Mouse (Mus musculus) testis, adult 2 months (tissue): ENCODE results near the gene Nutm2. TPM values are rescaled to one million over a fixed set of nuclear protein-coding genes. Genes with fewer than 3 reads are reported as not detected.
"Not testable (repeated sequence)": the region's sequence is repeated elsewhere in the genome, so short reads cannot be mapped to it uniquely, and the experiment has no call there.

ENCODE experiments used
- H3K27ac ChIP-seq: fragments of 200-500 bp; 2 replicates; pipeline ENCODE4 v1.5.1; 2012; ENCODE audit warnings: low read depth, low read length; ENCODE audit not compliant: control insufficient read depth, insufficient read depth
- H3K27me3 ChIP-seq: fragments of 200-500 bp; 2 replicates; pipeline ENCODE4 v1.6.1; 2012; ENCODE audit warnings: mild to moderate bottlenecking, low read length, moderate library complexity; ENCODE audit not compliant: control insufficient read depth, insufficient read depth
- H3K36me3 ChIP-seq: fragments of 200-500 bp; 2 replicates; pipeline ENCODE4 v1.6.1; 2012; ENCODE audit warnings: mild to moderate bottlenecking, low read length; ENCODE audit not compliant: control insufficient read depth, insufficient read depth
- H3K4me1 ChIP-seq: fragments of 200-500 bp; 2 replicates; pipeline ENCODE4 v1.6.1; 2012; ENCODE audit warnings: low read length; ENCODE audit not compliant: control insufficient read depth, insufficient read depth
- H3K4me3 ChIP-seq: fragments of 200-500 bp; 2 replicates; pipeline ENCODE4 v1.5.1; 2012; ENCODE audit warnings: low read depth, mild to moderate bottlenecking, low read length, moderate library complexity, mixed read lengths; ENCODE audit not compliant: control insufficient read depth
- CTCF ChIP-seq: fragments of 200-500 bp; IDR thresholded peaks from 2 replicates; pipeline ENCODE4 v1.5.1; 2012; ENCODE audit warnings: low read depth, mild to moderate bottlenecking, inconsistent platforms, low read length, moderate library complexity; ENCODE audit not compliant: control insufficient read depth, insufficient read depth, insufficient replicate concordance
- POLR2A ChIP-seq: fragments of 200-500 bp; IDR thresholded peaks from 2 replicates; pipeline ENCODE4 v1.6.1; 2012; ENCODE audit warnings: low read depth, mild to moderate bottlenecking, inconsistent platforms, low read length, moderate library complexity; ENCODE audit not compliant: control insufficient read depth
- polyA plus RNA-seq: library from polyadenylated mRNA; depleted of rRNA; stranded (reverse); fragments of >200 nt; gene quantifications from 2 replicates; pipeline ENCODE4 v1.2.3, GENCODE M21; 2012; rRNA removed

Gene Nutm2
- polyA plus RNA-seq, 1 experiment, result 2.9 TPM

GRCm38 (mm10) chr13:50445261-50445660 is 21.8 kb upstream of the Nutm2 start:
- no peaks in the 10 kb centered on the region for H3K27me3 ChIP-seq
- H3K4me3 ChIP-seq, result no peak overlapping the region

GRCm38 (mm10) chr13:50452266-50452665 is 14.8 kb upstream of the Nutm2 start:
- H3K27me3 ChIP-seq, H3K4me3 ChIP-seq, H3K27ac ChIP-seq, H3K4me1 ChIP-seq, H3K36me3 ChIP-seq: not testable (repeated sequence)

More at GRCm38 (mm10) chr13:50445261-50445660, 21.8 kb upstream of the Nutm2 start:
- no peaks in the 10 kb centered on the region for H3K4me1 ChIP-seq
- no peaks in the 10 kb centered on the region for H3K36me3 ChIP-seq
- TF ChIP-seq CTCF (no peak), POLR2A (no peak)
- no peak overlapping the region for H3K27ac ChIP-seq

GRCm38 (mm10) chr13:50453426-50453825 is 13.7 kb upstream of the Nutm2 start:
- no peak for TF ChIP-seq POLR2A
- TF ChIP-seq CTCF, result no peak
- Histone ChIP-seq H3K27ac (no peak overlapping the region), H3K4me1 (no peaks in the 10 kb centered on the region), H3K27me3 (no peaks in the 10 kb centered on the region), H3K4me3 (no peak overlapping the region), H3K36me3 (no peaks in the 10 kb centered on the region)

GRCm38 (mm10) chr13:50460433-50460832 is 6.7 kb upstream of the Nutm2 start:
- not testable (repeated sequence) for H3K27me3 ChIP-seq, H3K4me3 ChIP-seq, H3K36me3 ChIP-seq, H3K27ac ChIP-seq
- peaks cover 11% of the 10 kb centered on the region for H3K4me1 ChIP-seq

GRCm38 (mm10) chr13:50464621-50465562 is 2.2 kb upstream of the Nutm2 start:
- H3K27me3 ChIP-seq, result no peaks in the 10 kb centered on the region
- peak overlapping the region; percentile 88 for H3K4me3 ChIP-seq
- TF ChIP-seq POLR2A (peak; percentile 56), CTCF (0 out of 2 replicates have a peak, but pooled peaks have one; percentile 13)
- peak overlapping the region; percentile 87 for H3K27ac ChIP-seq
- peaks cover 30% of the 10 kb centered on the region for H3K4me1 ChIP-seq
- no peaks in the 10 kb centered on the region for H3K36me3 ChIP-seq

- not testable (repeated sequence) for H3K4me1 ChIP-seq, H3K4me3 ChIP-seq
Measured at GRCm38 (mm10) chr13:50488510-50488909, 21.4 kb downstream of the Nutm2 start.

GRCm38 (mm10) chr13:50510470-50511343 is 43.6 kb downstream of the Nutm2 start:
- not testable (repeated sequence) for H3K4me3 ChIP-seq, H3K4me1 ChIP-seq, H3K36me3 ChIP-seq, H3K27me3 ChIP-seq, H3K27ac ChIP-seq

More at GRCm38 (mm10) chr13:50488510-50488909, 21.4 kb downstream of the Nutm2 start:
- H3K27me3 ChIP-seq, H3K27ac ChIP-seq, H3K36me3 ChIP-seq: not testable (repeated sequence)

Other genes with a start within 250 kb of the Nutm2 start
- gene Gm906, start 217.0 kb upstream of the Nutm2 start, polyA plus RNA-seq, result 2.4 and 2.5 TPM in 2 replicates
- gene Fbxw17, start 49.4 kb upstream of the Nutm2 start, polyA plus RNA-seq, result 14.3 and 17.2 TPM in 2 replicates
- 9.6 and 13.0 TPM in 2 replicates for gene Gm47429, start 23.4 kb upstream of the Nutm2 start, polyA plus RNA-seq
- 1.8 and 3.7 TPM in 2 replicates for gene Gm904, start 175.9 kb downstream of the Nutm2 start, polyA plus RNA-seq
- 2.0 and 2.4 TPM in 2 replicates for gene Gm8765, start 231.0 kb downstream of the Nutm2 start, polyA plus RNA-seq